Mouse (Mus musculus) lung, embryonic 15.5 days (tissue): ENCODE measurements around the gene Slc15a5. TPM values are rescaled to one million over a fixed set of nuclear protein-coding genes. Genes with fewer than 3 reads are reported as not detected.

ENCODE experiments used
- ATAC-seq: fragments of 200-750 bp; cut with Nextera tagmentation; 2 replicates; pipeline ENCODE4 v1.8.0; 2017; ENCODE audit warnings: moderate number of reproducible peaks, borderline replicate concordance; ENCODE audit not compliant: low FRiP score, low TSS enrichment; ENCODE audit errors: extremely low read depth
- H3K27ac ChIP-seq: fragments of 300-500 bp; sonication (generic); 2 replicates; pipeline ENCODE4 v1.5.1; 2015; ENCODE audit warnings: moderate library complexity, mild to moderate bottlenecking, inconsistent platforms
- H3K27me3 ChIP-seq: fragments of 300-500 bp; sonication (generic); 2 replicates; pipeline ENCODE4 v1.6.1; 2015; ENCODE audit warnings: inconsistent platforms
- H3K36me3 ChIP-seq: fragments of 300-500 bp; sonication (generic); 2 replicates; pipeline ENCODE4 v1.6.1; 2015; ENCODE audit warnings: inconsistent platforms
- H3K4me1 ChIP-seq: fragments of 300-500 bp; sonication (generic); 2 replicates; pipeline ENCODE4 v1.6.1; 2015; ENCODE audit warnings: inconsistent platforms
- H3K4me2 ChIP-seq: fragments of 300-500 bp; sonication (generic); 2 replicates; pipeline ENCODE4 v1.6.1; 2015; ENCODE audit warnings: inconsistent platforms, mild to moderate bottlenecking, moderate library complexity
- H3K4me3 ChIP-seq: fragments of 300-500 bp; sonication (generic); 2 replicates; pipeline ENCODE4 v1.5.1; 2015; ENCODE audit warnings: mild to moderate bottlenecking, inconsistent platforms
- H3K9ac ChIP-seq: fragments of 300-500 bp; sonication (generic); 2 replicates; pipeline ENCODE4 v1.6.1; 2015; ENCODE audit warnings: inconsistent platforms
- H3K9me3 ChIP-seq: fragments of 300-500 bp; sonication (generic); 2 replicates; pipeline ENCODE4 v1.6.1; 2016; ENCODE audit warnings: inconsistent platforms
- WGBS: fragments of 180-500 bp; shearing (Covaris S2); methylation state at CpG from one replicate; pipeline ENCODE4 v1.1.7; 2015; 5-methylcytosine and 5-hydroxymethylcytosine counted together
- polyA plus RNA-seq: library from polyadenylated mRNA; unstranded; fragments of >200 nt; fragmentation: Nextera tagmentation; extraction: Ambion mirVana; gene quantifications from 2 replicates; pipeline ENCODE4 v1.2.1, GENCODE M21; 2015

The Slc15a5 gene
- polyA plus RNA-seq, 1 experiment from 2014 or later: not detected

GRCm38 (mm10) chr6:138053686-138054085, 26.0 kb downstream of the Slc15a5 start:
- Histone ChIP-seq H3K9ac (no peak overlapping the region), H3K27ac (no peak overlapping the region), H3K27me3 (no peaks in the 10 kb centered on the region), H3K4me1 (no peaks in the 10 kb centered on the region), H3K4me3 (no peak overlapping the region), H3K9me3 (no peaks in the 10 kb centered on the region), H3K36me3 (no peaks in the 10 kb centered on the region), H3K4me2 (no peak overlapping the region)
- no peak for ATAC-seq
- WGBS: 82% methylated on average over 9 of the region's 9 CpGs

- no peaks in the 10 kb centered on the region for H3K27me3 ChIP-seq
These were observed 34.4 kb downstream of the Slc15a5 start for GRCm38 (mm10) chr6:138045364-138045763.

GRCm38 (mm10) chr6:138042891-138043290, 36.8 kb downstream of the Slc15a5 start:
- H3K4me2 ChIP-seq: no peak overlapping the region
- H3K9ac ChIP-seq: no peak overlapping the region
- no peak for ATAC-seq
- H3K36me3 ChIP-seq: no peaks in the 10 kb centered on the region
- no peaks in the 10 kb centered on the region for H3K27me3 ChIP-seq
- H3K4me1 ChIP-seq: no peaks in the 10 kb centered on the region
- H3K4me3 ChIP-seq: no peak overlapping the region
- no peaks in the 10 kb centered on the region for H3K9me3 ChIP-seq
- WGBS: 91% methylated on average over 5 of the region's 5 CpGs
- H3K27ac ChIP-seq: no peak overlapping the region

More at GRCm38 (mm10) chr6:138045364-138045763, 34.4 kb downstream of the Slc15a5 start:
- H3K36me3 ChIP-seq: no peaks in the 10 kb centered on the region
- no peak overlapping the region for H3K4me2 ChIP-seq
- H3K27ac ChIP-seq: no peak overlapping the region
- ATAC-seq: no peak
- 87% methylated on average over 2 of the region's 2 CpGs for WGBS
- no peaks in the 10 kb centered on the region for H3K4me1 ChIP-seq
- no peaks in the 10 kb centered on the region for H3K9me3 ChIP-seq
- no peak overlapping the region for H3K4me3 ChIP-seq
- no peak overlapping the region for H3K9ac ChIP-seq

GRCm38 (mm10) chr6:138041865-138042264, 37.9 kb downstream of the Slc15a5 start:
- no peak overlapping the region for H3K4me2 ChIP-seq
- WGBS: 71% methylated on average over 4 of the region's 4 CpGs
- no peaks in the 10 kb centered on the region for H3K27me3 ChIP-seq
- H3K4me3 ChIP-seq: no peak overlapping the region
- H3K9me3 ChIP-seq: no peaks in the 10 kb centered on the region
- H3K4me1 ChIP-seq: no peaks in the 10 kb centered on the region
- no peak overlapping the region for H3K9ac ChIP-seq
- H3K36me3 ChIP-seq: no peaks in the 10 kb centered on the region
- no peak for ATAC-seq
- no peak overlapping the region for H3K27ac ChIP-seq

- Histone ChIP-seq H3K9me3 (no peaks in the 10 kb centered on the region), H3K4me3 (no peak overlapping the region), H3K27ac (no peak overlapping the region), H3K36me3 (no peaks in the 10 kb centered on the region), H3K4me1 (no peaks in the 10 kb centered on the region), H3K4me2 (no peak overlapping the region), H3K9ac (no peak overlapping the region), H3K27me3 (no peaks in the 10 kb centered on the region)
- 90% methylated on average over 5 of the region's 5 CpGs for WGBS
- ATAC-seq: no peak
These were observed 42.1 kb downstream of the Slc15a5 start for GRCm38 (mm10) chr6:138037587-138037986.

GRCm38 (mm10) chr6:138036891-138037290, 42.8 kb downstream of the Slc15a5 start:
- Histone ChIP-seq H3K36me3 (no peaks in the 10 kb centered on the region), H3K4me2 (no peak overlapping the region), H3K9ac (no peak overlapping the region), H3K4me1 (no peaks in the 10 kb centered on the region), H3K27ac (no peak overlapping the region), H3K4me3 (no peak overlapping the region), H3K9me3 (no peaks in the 10 kb centered on the region), H3K27me3 (no peaks in the 10 kb centered on the region)
- 82% methylated on average over 12 of the region's 12 CpGs for WGBS
- ATAC-seq: no peak

GRCm38 (mm10) chr6:138016898-138017297, 62.8 kb downstream of the Slc15a5 start:
- Histone ChIP-seq H3K9ac (no peak overlapping the region), H3K36me3 (no peaks in the 10 kb centered on the region), H3K4me3 (no peak overlapping the region), H3K27me3 (no peaks in the 10 kb centered on the region), H3K9me3 (no peaks in the 10 kb centered on the region), H3K27ac (no peak overlapping the region), H3K4me1 (no peaks in the 10 kb centered on the region), H3K4me2 (no peak overlapping the region)
- ATAC-seq: no peak

GRCm38 (mm10) chr6:138014976-138015674, 64.6 kb downstream of the Slc15a5 start:
- Histone ChIP-seq H3K36me3 (no peaks in the 10 kb centered on the region), H3K27me3 (no peaks in the 10 kb centered on the region), H3K9ac (no peak overlapping the region), H3K4me2 (no peak overlapping the region), H3K4me3 (no peak overlapping the region), H3K4me1 (no peaks in the 10 kb centered on the region), H3K9me3 (no peaks in the 10 kb centered on the region), H3K27ac (no peak overlapping the region)
- 78% methylated on average over 16 of the region's 16 CpGs for WGBS
- ATAC-seq: no peak

- Histone ChIP-seq H3K27ac (no peak overlapping the region), H3K4me2 (no peak overlapping the region), H3K36me3 (no peaks in the 10 kb centered on the region), H3K4me1 (no peaks in the 10 kb centered on the region), H3K27me3 (no peaks in the 10 kb centered on the region), H3K4me3 (no peak overlapping the region), H3K9ac (no peak overlapping the region), H3K9me3 (no peaks in the 10 kb centered on the region)
- no peak for ATAC-seq
- 90% methylated on average over 6 of the region's 6 CpGs for WGBS
These were observed 67.8 kb downstream of the Slc15a5 start for GRCm38 (mm10) chr6:138011955-138012354.

- Histone ChIP-seq H3K4me2 (no peak overlapping the region), H3K4me3 (no peak overlapping the region), H3K27me3 (no peaks in the 10 kb centered on the region), H3K27ac (no peak overlapping the region), H3K9me3 (no peaks in the 10 kb centered on the region), H3K9ac (no peak overlapping the region), H3K36me3 (no peaks in the 10 kb centered on the region), H3K4me1 (no peaks in the 10 kb centered on the region)
- WGBS: 42% methylated on average over 6 of the region's 6 CpGs
- no peak for ATAC-seq
These were observed 72.0 kb downstream of the Slc15a5 start for GRCm38 (mm10) chr6:138007705-138008104.

- Histone ChIP-seq H3K4me3 (no peak overlapping the region), H3K4me1 (no peaks in the 10 kb centered on the region), H3K4me2 (no peak overlapping the region), H3K27ac (no peak overlapping the region), H3K9ac (no peak overlapping the region), H3K27me3 (no peaks in the 10 kb centered on the region), H3K36me3 (no peaks in the 10 kb centered on the region), H3K9me3 (no peaks in the 10 kb centered on the region)
- WGBS: 72% methylated on average over 27 of the region's 27 CpGs
- no peak for ATAC-seq
These were observed 73.0 kb downstream of the Slc15a5 start for GRCm38 (mm10) chr6:138006525-138007251.

GRCm38 (mm10) chr6:137989853-137990252, 89.9 kb downstream of the Slc15a5 start:
- H3K36me3 ChIP-seq: no peaks in the 10 kb centered on the region
- H3K9me3 ChIP-seq: no peaks in the 10 kb centered on the region
- H3K4me2 ChIP-seq: no peak overlapping the region
- no peak for ATAC-seq
- no peaks in the 10 kb centered on the region for H3K4me1 ChIP-seq
- H3K4me3 ChIP-seq: no peak overlapping the region
- H3K27me3 ChIP-seq: no peaks in the 10 kb centered on the region
- H3K9ac ChIP-seq: no peak overlapping the region
- no peak overlapping the region for H3K27ac ChIP-seq
